Mouse (Mus musculus): Measurements from ENCODE around the gene Canx. TPM values are rescaled to one million over a fixed set of nuclear protein-coding genes. Genes with fewer than 3 reads are reported as not detected.
"Not testable (repeated sequence)": the region's sequence is repeated elsewhere in the genome, so short reads cannot be mapped to it uniquely, and the experiment has no call there.

Canx gene
- polyA plus RNA-seq, 1 experiment from 2014 or later: 284 TPM

GRCm38 (mm10) chr11:50329378-50329777 lies 3.9 kb upstream of the Canx start:
- Histone ChIP-seq H3K27ac (replicated peaks) (no peak overlapping the region), H3K9me3 (replicated peaks) (no peaks in the 10 kb centered on the region), H3K9ac (no peak overlapping the region), H3K4me1 (peaks cover 6% of the 10 kb centered on the region), H3K36me3 (no peaks in the 10 kb centered on the region), H3K27me3 (no peaks in the 10 kb centered on the region), H3K4me3 (replicated peaks) (no peak overlapping the region), H3K4me2 (replicated peaks) (no peak overlapping the region)
- ATAC-seq (ENCODE audit: insufficient number of reproducible peaks, low FRiP score, low TSS enrichment, low read depth): no peak
- WGBS: 94% methylated on average over 1 of the region's 1 CpGs

GRCm38 (mm10) chr11:50328075-50328625 lies 2.7 kb upstream of the Canx start:
- Histone ChIP-seq H3K36me3 (no peaks in the 10 kb centered on the region), H3K9ac (no peak overlapping the region), H3K4me1 (peaks cover 13% of the 10 kb centered on the region), H3K9me3 (replicated peaks) (no peaks in the 10 kb centered on the region), H3K27ac (replicated peaks) (no peak overlapping the region), H3K4me2 (replicated peaks) (no peak overlapping the region), H3K4me3 (replicated peaks) (no peak overlapping the region), H3K27me3 (no peaks in the 10 kb centered on the region)
- WGBS: 92% methylated on average over 3 of the region's 3 CpGs
- no peak for ATAC-seq (ENCODE audit: insufficient number of reproducible peaks, low FRiP score, low TSS enrichment, low read depth)

- no peak for ATAC-seq (ENCODE audit: insufficient number of reproducible peaks, low FRiP score, low TSS enrichment, low read depth)
- Histone ChIP-seq H3K27ac (replicated peaks) (peak overlapping the region; percentile 83), H3K27me3 (no peaks in the 10 kb centered on the region), H3K4me2 (replicated peaks) (peak overlapping the region; percentile 58), H3K36me3 (no peaks in the 10 kb centered on the region), H3K4me3 (replicated peaks) (peak overlapping the region; percentile 96), H3K9ac (peak overlapping the region; percentile 70), H3K4me1 (peaks cover 15% of the 10 kb centered on the region), H3K9me3 (replicated peaks) (no peaks in the 10 kb centered on the region)
- 4% methylated on average over 7 of the region's 7 CpGs for WGBS
Measured at GRCm38 (mm10) chr11:50326302-50326966, 961 bp upstream of the Canx start.

- peaks cover 15% of the 10 kb centered on the region for H3K4me1 ChIP-seq
- no peaks in the 10 kb centered on the region for H3K9me3 ChIP-seq (replicated peaks)
- peak overlapping the region; percentile 96 for H3K4me3 ChIP-seq (replicated peaks)
- WGBS: 1% methylated on average over 34 of the region's 34 CpGs
- no peaks in the 10 kb centered on the region for H3K36me3 ChIP-seq
- H3K4me2 ChIP-seq (replicated peaks): peak overlapping the region; percentile 58
- peak overlapping the region; percentile 93 for H3K9ac ChIP-seq
- H3K27ac ChIP-seq (replicated peaks): peak overlapping the region; percentile 92
- H3K27me3 ChIP-seq: no peaks in the 10 kb centered on the region
- ATAC-seq (ENCODE audit: insufficient number of reproducible peaks, low FRiP score, low TSS enrichment, low read depth): peak; percentile 77
Measured at GRCm38 (mm10) chr11:50324751-50325471, 562 bp downstream of the Canx start.

- peak overlapping the region; percentile 96 for H3K4me3 ChIP-seq (replicated peaks)
- H3K4me2 ChIP-seq (replicated peaks): peak overlapping the region; percentile 58
- no peak for ATAC-seq (ENCODE audit: insufficient number of reproducible peaks, low FRiP score, low TSS enrichment, low read depth)
- H3K27me3 ChIP-seq: no peaks in the 10 kb centered on the region
- H3K36me3 ChIP-seq: 0 out of 2 replicates have a peak, but pooled peaks cover 3% of the 10 kb centered on the region
- WGBS: 39% methylated on average over 1 of the region's 1 CpGs
- H3K27ac ChIP-seq (replicated peaks): no peak overlapping the region
- H3K9ac ChIP-seq: no peak overlapping the region
- H3K4me1 ChIP-seq: peaks cover 15% of the 10 kb centered on the region
- no peaks in the 10 kb centered on the region for H3K9me3 ChIP-seq (replicated peaks)
Measured at GRCm38 (mm10) chr11:50323843-50324242, 1.6 kb downstream of the Canx start.

- ATAC-seq (ENCODE audit: insufficient number of reproducible peaks, low FRiP score, low TSS enrichment, low read depth): no peak
- H3K36me3 ChIP-seq: 0 out of 2 replicates have a peak, but pooled peaks cover 3% of the 10 kb centered on the region
- no peak overlapping the region for H3K4me3 ChIP-seq (replicated peaks)
- H3K9ac ChIP-seq: no peak overlapping the region
- no peaks in the 10 kb centered on the region for H3K9me3 ChIP-seq (replicated peaks)
- H3K27me3 ChIP-seq: no peaks in the 10 kb centered on the region
- H3K4me2 ChIP-seq (replicated peaks): no peak overlapping the region
- H3K4me1 ChIP-seq: peaks cover 15% of the 10 kb centered on the region
- no peak overlapping the region for H3K27ac ChIP-seq (replicated peaks)
Measured at GRCm38 (mm10) chr11:50322345-50322744, 3.1 kb downstream of the Canx start.

- Histone ChIP-seq H3K4me1 (peaks cover 12% of the 10 kb centered on the region), H3K9ac (no peak overlapping the region), H3K4me2 (replicated peaks) (no peak overlapping the region), H3K27me3 (no peaks in the 10 kb centered on the region), H3K4me3 (replicated peaks) (no peak overlapping the region), H3K27ac (replicated peaks) (no peak overlapping the region), H3K9me3 (replicated peaks) (no peaks in the 10 kb centered on the region), H3K36me3 (0 out of 2 replicates have a peak, but pooled peaks cover 3% of the 10 kb centered on the region)
- 90% methylated on average over 6 of the region's 6 CpGs for WGBS
- no peak for ATAC-seq (ENCODE audit: insufficient number of reproducible peaks, low FRiP score, low TSS enrichment, low read depth)
Measured at GRCm38 (mm10) chr11:50321239-50321638, 4.2 kb downstream of the Canx start.

- WGBS: 83% methylated on average over 4 of the region's 4 CpGs
- H3K27me3 ChIP-seq; ATAC-seq (ENCODE audit: insufficient number of reproducible peaks, low FRiP score, low TSS enrichment, low read depth); H3K27ac ChIP-seq (replicated peaks); H3K4me3 ChIP-seq (replicated peaks); H3K9me3 ChIP-seq (replicated peaks); H3K9ac ChIP-seq; H3K36me3 ChIP-seq; H3K4me2 ChIP-seq (replicated peaks); H3K4me1 ChIP-seq: not testable (repeated sequence)
Measured at GRCm38 (mm10) chr11:50319343-50319742, 6.1 kb downstream of the Canx start.

- Histone ChIP-seq H3K4me3 (replicated peaks) (no peak overlapping the region), H3K27ac (replicated peaks) (no peak overlapping the region), H3K27me3 (no peaks in the 10 kb centered on the region), H3K4me2 (replicated peaks) (no peak overlapping the region), H3K4me1 (no peaks in the 10 kb centered on the region), H3K36me3 (peaks cover 23% of the 10 kb centered on the region), H3K9me3 (replicated peaks) (no peaks in the 10 kb centered on the region), H3K9ac (no peak overlapping the region)
- 71% methylated on average over 2 of the region's 2 CpGs for WGBS
- ATAC-seq (ENCODE audit: insufficient number of reproducible peaks, low FRiP score, low TSS enrichment, low read depth): no peak
Measured at GRCm38 (mm10) chr11:50312803-50313202, 12.7 kb downstream of the Canx start.

- no peak overlapping the region for H3K4me2 ChIP-seq (replicated peaks)
- H3K9me3 ChIP-seq (replicated peaks): no peaks in the 10 kb centered on the region
- H3K36me3 ChIP-seq: peaks cover 90% of the 10 kb centered on the region
- no peak for ATAC-seq (ENCODE audit: insufficient number of reproducible peaks, low FRiP score, low TSS enrichment, low read depth)
- H3K27ac ChIP-seq (replicated peaks): no peak overlapping the region
- 98% methylated on average over 2 of the region's 2 CpGs for WGBS
- H3K9ac ChIP-seq: no peak overlapping the region
- no peak overlapping the region for H3K4me3 ChIP-seq (replicated peaks)
- H3K27me3 ChIP-seq: no peaks in the 10 kb centered on the region
- no peaks in the 10 kb centered on the region for H3K4me1 ChIP-seq
Measured at GRCm38 (mm10) chr11:50303406-50303805, 22.1 kb downstream of the Canx start.

GRCm38 (mm10) chr11:50292190-50292855 lies 33.1 kb downstream of the Canx start, which contains the start of gene Maml1:
TSS of gene Maml1 (minus strand) at chr11:50292311.
- WGBS: under 1% methylated on average over 43 of the region's 45 CpGs
- ATAC-seq (ENCODE audit: insufficient number of reproducible peaks, low FRiP score, low TSS enrichment, low read depth): peak; percentile 99
- peaks cover 34% of the 10 kb centered on the region for H3K36me3 ChIP-seq
- peak within 1 kb of the TSS; percentile 98 for H3K9ac ChIP-seq
- H3K4me3 ChIP-seq (replicated peaks): peak within 1 kb of the TSS; percentile 83
- H3K27me3 ChIP-seq: no peaks in the 10 kb centered on the region
- no peaks in the 10 kb centered on the region for H3K9me3 ChIP-seq (replicated peaks)
- peaks cover 21% of the 10 kb centered on the region for H3K4me1 ChIP-seq
- H3K4me2 ChIP-seq (replicated peaks): peak within 1 kb of the TSS; percentile 61
- peak within 1 kb of the TSS; percentile 98 for H3K27ac ChIP-seq (replicated peaks)
